Mouse (Mus musculus) T-cell, adult 66 days (primary cell): ENCODE results near the gene Magel2. TPM values are rescaled to one million over a fixed set of nuclear protein-coding genes. Genes with fewer than 3 reads are reported as not detected.

Experiments used
- total RNA-seq, 2 experiments: library from RNA; stranded (reverse); gene quantifications; 3 replicates in 1 of 2; 4 replicates in 1 of 2; pipeline ENCODE4 v1.2.4; 2023

Magel2 gene
- total RNA-seq = not detected

DNA sequence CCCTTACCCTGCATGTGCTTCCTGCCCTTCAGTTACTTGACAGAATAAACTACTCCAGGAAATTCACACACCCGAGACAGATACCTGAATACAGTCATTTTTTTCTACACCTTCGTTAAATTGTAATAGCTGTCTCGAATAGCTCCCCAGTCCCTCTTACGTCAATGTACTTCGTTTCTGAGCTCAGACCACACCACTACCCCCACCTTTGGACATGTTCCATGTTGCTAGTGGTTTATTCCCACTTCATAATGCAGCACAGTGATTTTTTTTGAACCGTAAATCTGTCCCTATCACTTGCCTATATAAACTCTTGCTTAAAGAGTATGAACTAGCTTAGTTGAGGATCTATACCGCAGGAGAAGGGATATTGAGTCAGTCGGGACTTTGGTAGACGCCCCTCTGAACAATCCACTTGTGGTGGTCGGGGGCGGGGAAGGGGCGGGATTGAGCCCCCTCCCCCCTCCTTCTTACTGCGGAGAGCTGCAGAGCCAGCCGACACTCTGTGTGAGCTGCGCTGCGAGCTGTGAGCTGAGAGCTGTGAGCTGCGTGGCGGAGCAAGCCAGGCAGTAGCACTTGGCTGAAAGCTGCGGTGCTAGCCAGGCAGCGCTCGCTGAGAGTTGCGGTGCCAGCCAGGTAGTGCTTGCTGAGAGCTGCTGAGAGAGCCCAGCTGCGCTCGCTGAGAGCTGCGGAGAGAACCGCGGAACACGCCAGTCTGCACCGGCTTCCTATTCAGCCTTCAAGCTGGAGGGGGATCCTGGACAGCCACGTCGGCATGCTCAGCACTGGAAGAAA is at the start of gene Magel2:
TSS of gene Magel2 (plus strand) at position 501 of the 795 bp plus-strand sequence.

GRCm38 (mm10) chr7:62346269-62346668 is 30.5 kb upstream of the Magel2 start, which contains the start of gene Ndn:
Ndn (plus strand) TSS chr7:62346569.

DNA sequence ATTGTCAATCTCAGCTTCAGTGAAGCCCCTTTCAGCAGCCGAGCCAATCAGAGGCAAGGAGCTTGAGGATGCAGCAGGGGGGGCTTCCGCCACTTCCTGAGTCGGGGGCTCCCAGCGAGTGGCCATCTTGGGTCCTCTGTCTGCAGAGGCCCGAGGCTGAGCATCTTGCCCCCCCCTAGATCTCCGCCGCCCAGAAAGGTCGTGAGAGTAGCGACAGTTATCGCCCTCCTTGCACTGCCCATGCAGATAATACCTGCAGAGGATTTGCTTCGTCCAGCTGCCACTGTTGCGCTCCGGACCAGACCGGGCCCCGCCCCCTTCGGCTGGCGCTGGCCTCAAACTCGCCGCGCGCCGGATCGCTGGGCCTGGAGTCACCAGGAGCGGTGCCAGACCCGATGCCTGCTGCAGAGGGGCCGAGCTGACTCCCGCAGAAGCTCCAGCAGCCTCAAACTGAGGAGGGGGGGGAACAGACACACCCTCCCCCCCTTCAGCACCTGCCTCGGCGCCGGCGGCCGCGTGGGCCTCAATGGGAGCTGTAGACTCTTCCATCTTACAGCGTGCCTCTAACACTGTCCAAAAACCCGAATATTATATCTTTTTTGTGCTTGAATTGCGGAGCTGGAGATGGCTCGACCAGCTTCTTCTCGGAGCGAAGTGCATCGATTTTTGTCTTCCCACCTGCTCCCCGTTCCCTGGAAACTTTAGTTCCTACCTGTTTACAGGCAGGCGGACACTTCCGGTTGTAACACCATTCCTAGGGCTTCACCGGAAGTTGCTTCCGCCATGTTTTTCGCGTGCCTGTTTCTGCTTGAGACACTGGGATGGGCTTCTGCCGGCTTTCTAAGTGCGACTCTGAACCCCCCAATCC is 42.9 kb downstream of the Magel2 start, which contains the start of gene Mkrn3:
TSS of gene Mkrn3 (minus strand) at position 647 of the 868 bp plus-strand sequence.

Other genes with a start within 250 kb of the Magel2 start
- gene Ndn, start 30.4 kb upstream of the Magel2 start, total RNA-seq = not detected
- under 1 TPM in 1 of 2 experiments, not detected in 1; 0.29 TPM for gene Mkrn3, start 43.1 kb downstream of the Magel2 start, total RNA-seq
- under 1 TPM; 0.21 to 0.35 TPM for gene Peg12, start 87.5 kb downstream of the Magel2 start, total RNA-seq